20 mouse cellular contexts compared by ENCODE assay signal in the genomic region with DNA sequence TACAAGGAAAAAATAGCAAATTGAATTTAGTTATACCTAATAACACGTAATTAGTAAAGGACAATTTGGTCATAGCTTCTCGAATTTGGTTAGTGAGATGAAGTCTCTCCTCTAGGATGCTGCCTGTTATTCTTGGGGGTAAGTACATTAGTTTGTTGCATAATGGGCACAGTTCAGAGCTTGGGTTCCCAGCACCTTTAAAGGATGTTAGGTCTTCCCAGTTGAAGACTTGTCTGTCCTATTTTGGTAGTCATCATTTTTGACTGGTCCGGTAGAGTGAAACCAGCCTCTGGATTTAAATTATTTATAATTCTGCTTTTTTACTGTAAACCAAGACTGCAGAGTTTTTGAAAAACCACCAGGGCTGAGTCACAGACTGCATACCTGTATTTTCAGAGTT. TPM values are rescaled to one million over a fixed set of nuclear protein-coding genes. Genes with fewer than 3 reads are reported as not detected.
A peak's percentile ranks its signal among the peaks of the same experiment; 100 is the strongest.
DNase-seq lines count a peak whose midpoint lies in the region; ATAC-seq and TF ChIP-seq lines count a peak whose summit lies in the region.
"Had no signal": no experiment of that assay in that cellular context is flagged by ENCODE, and none has a peak within 500 bp of the region (broad histone marks: within the 10 kb centered on the region; RNA-seq: fewer than 3 reads in every experiment).

No protein-coding gene starts in this region.

- no peak for DNase-seq in forebrain, embryonic 14.5 days (ENCODE audit: low spot score)
- peak; percentile 1 for DNase-seq in midbrain, embryonic 10.5 days (ENCODE audit: low spot score)
- DNase-seq in midbrain, embryonic 11.5 days (ENCODE audit: low spot score, missing footprints) = no peak
- no peak for DNase-seq in midbrain, embryonic 14.5 days
- no peak for DNase-seq in kidney, adult 2 months
- DNase-seq: adrenal gland, postnatal 10 days; cerebellum, adult 11-12 months; heart, postnatal 4 days; liver, postnatal 0 days; lung, postnatal 36 days; right cerebral cortex, adult 18-20 months; thymus, postnatal 36 days had no signal

- ATAC-seq in forebrain, embryonic 14.5 days = no peak
- no peak for ATAC-seq in forebrain, embryonic 12.5 days (ENCODE audit: low FRiP score)
- no peak for ATAC-seq in midbrain, embryonic 11.5 days (ENCODE audit: low FRiP score)
- ATAC-seq in midbrain, embryonic 14.5 days (ENCODE audit: low FRiP score, low TSS enrichment) = no peak
- ATAC-seq in erythroid progenitor cell, adult 5-6 weeks (replicated peaks; ENCODE audit: low FRiP score, poor library complexity, severe bottlenecking) = no peak
- ATAC-seq: intestine, postnatal 0 days; liver, postnatal 0 days had no signal

- H3K27me3 ChIP-seq in forebrain, embryonic 14.5 days (replicated peaks; ENCODE audit: control insufficient read depth, insufficient read depth, low read length) = 0 out of 2 replicates have a peak, but pooled peaks cover 6% of the 10 kb centered on the region
- H3K27me3 ChIP-seq in forebrain, embryonic 12.5 days = peaks cover 29% of the 10 kb centered on the region
- H3K27me3 ChIP-seq in midbrain, embryonic 10.5 days (ENCODE audit: low read depth, poor library complexity, severe bottlenecking) = peaks cover 45% of the 10 kb centered on the region
- peaks cover 15% of the 10 kb centered on the region for H3K27me3 ChIP-seq in midbrain, embryonic 11.5 days (ENCODE audit: control insufficient read depth, insufficient read depth, low read length)
- H3K27me3 ChIP-seq in midbrain, embryonic 14.5 days (ENCODE audit: control insufficient read depth, insufficient read depth, low read length) = no peaks in the 10 kb centered on the region
- 0 out of 2 replicates have a peak, but pooled peaks cover 2% of the 10 kb centered on the region for H3K27me3 ChIP-seq in kidney, adult 2 months (replicated peaks; ENCODE audit: control insufficient read depth, insufficient read depth, low read length)

- H3K27ac ChIP-seq in forebrain, embryonic 14.5 days (ENCODE audit: low read depth, low read length) = no peak overlapping the region
- H3K27ac ChIP-seq in forebrain, embryonic 12.5 days = no peak overlapping the region
- no peak overlapping the region for H3K27ac ChIP-seq in midbrain, embryonic 10.5 days (replicated peaks)
- no peak overlapping the region for H3K27ac ChIP-seq in midbrain, embryonic 11.5 days (ENCODE audit: low read depth, low read length)
- no peak overlapping the region for H3K27ac ChIP-seq in midbrain, embryonic 14.5 days (replicated peaks; ENCODE audit: low read depth, low read length)
- H3K27ac ChIP-seq in kidney, adult 2 months (ENCODE audit: insufficient read depth, low read depth, low read length) = no peak overlapping the region
- H3K27ac ChIP-seq: embryonic facial prominence, embryonic 12.5 days; heart, embryonic 13.5 days; kidney, postnatal 0 days; limb, embryonic 15.5 days had no signal

- no peak for TF ChIP-seq POLR2A in kidney, adult 2 months (IDR thresholded peaks at IDR 0.05; ENCODE audit: low read depth, low read length)

- H3K9ac ChIP-seq in forebrain, embryonic 14.5 days (ENCODE audit: low read length) = peak overlapping the region; percentile 29; the same call in 1 of the 2 replicates
- no peak overlapping the region for H3K9ac ChIP-seq in forebrain, embryonic 12.5 days
- no peak overlapping the region for H3K9ac ChIP-seq in midbrain, embryonic 11.5 days (ENCODE audit: low read length)
- no peak overlapping the region; the same call in 1 of the 2 replicates for H3K9ac ChIP-seq in midbrain, embryonic 14.5 days (replicated peaks; ENCODE audit: low read length)
- H3K9ac ChIP-seq: embryonic facial prominence, embryonic 12.5 days; heart, embryonic 13.5 days; limb, embryonic 15.5 days; liver, postnatal 0 days had no signal

- H3K4me3 ChIP-seq in forebrain, embryonic 14.5 days (ENCODE audit: low read depth, low read length) = peak overlapping the region; percentile 65
- no peak overlapping the region for H3K4me3 ChIP-seq in forebrain, embryonic 12.5 days (replicated peaks)
- H3K4me3 ChIP-seq in midbrain, embryonic 10.5 days = no peak overlapping the region
- no peak overlapping the region for H3K4me3 ChIP-seq in midbrain, embryonic 11.5 days (ENCODE audit: low read depth, low read length)
- peak overlapping the region; percentile 75; the same call in 1 of the 2 replicates for H3K4me3 ChIP-seq in midbrain, embryonic 14.5 days (replicated peaks; ENCODE audit: low read depth, low read length)
- H3K4me3 ChIP-seq in kidney, adult 2 months (ENCODE audit: insufficient read depth, low read depth, low read length) = no peak overlapping the region
- H3K4me3 ChIP-seq: embryonic facial prominence, embryonic 12.5 days; heart, embryonic 13.5 days; limb, embryonic 15.5 days had no signal

- no peaks in the 10 kb centered on the region for H3K36me3 ChIP-seq in forebrain, embryonic 14.5 days (ENCODE audit: control insufficient read depth, insufficient read depth, low read length)
- H3K36me3 ChIP-seq in forebrain, embryonic 12.5 days (replicated peaks) = no peaks in the 10 kb centered on the region
- H3K36me3 ChIP-seq in midbrain, embryonic 10.5 days = no peaks in the 10 kb centered on the region
- H3K36me3 ChIP-seq in midbrain, embryonic 11.5 days (ENCODE audit: control insufficient read depth, insufficient read depth, low read length) = no peaks in the 10 kb centered on the region
- H3K36me3 ChIP-seq in midbrain, embryonic 14.5 days (ENCODE audit: control insufficient read depth, insufficient read depth, low read length) = no peaks in the 10 kb centered on the region
- H3K36me3 ChIP-seq in kidney, adult 2 months (ENCODE audit: control insufficient read depth, insufficient read depth, low read length) = no peaks in the 10 kb centered on the region
- H3K36me3 ChIP-seq: embryonic facial prominence, embryonic 12.5 days; heart, embryonic 13.5 days; limb, embryonic 15.5 days had no signal

- peak overlapping the region; percentile 89 for H3K4me2 ChIP-seq in forebrain, embryonic 14.5 days (ENCODE audit: low read length)
- H3K4me2 ChIP-seq in forebrain, embryonic 12.5 days = no peak overlapping the region
- no peak overlapping the region for H3K4me2 ChIP-seq in midbrain, embryonic 11.5 days
- peak overlapping the region; percentile 88 for H3K4me2 ChIP-seq in midbrain, embryonic 14.5 days (ENCODE audit: low read length)
- H3K4me2 ChIP-seq: embryonic facial prominence, embryonic 12.5 days; heart, embryonic 13.5 days; limb, embryonic 15.5 days had no signal

- H3K4me1 ChIP-seq in forebrain, embryonic 14.5 days (ENCODE audit: control insufficient read depth, insufficient read depth, low read length) = 0 out of 2 replicates have a peak, but pooled peaks cover 6% of the 10 kb centered on the region
- H3K4me1 ChIP-seq in forebrain, embryonic 12.5 days = peaks cover 20% of the 10 kb centered on the region
- peaks cover 27% of the 10 kb centered on the region for H3K4me1 ChIP-seq in midbrain, embryonic 10.5 days
- H3K4me1 ChIP-seq in midbrain, embryonic 11.5 days (ENCODE audit: control insufficient read depth, insufficient read depth, low read length) = no peaks in the 10 kb centered on the region; the same call in 1 of the 2 replicates
- H3K4me1 ChIP-seq in midbrain, embryonic 14.5 days (ENCODE audit: control insufficient read depth, insufficient read depth, low read length) = peaks cover 8% of the 10 kb centered on the region; the same call in 1 of the 2 replicates
- no peaks in the 10 kb centered on the region for H3K4me1 ChIP-seq in kidney, adult 2 months (ENCODE audit: control insufficient read depth, insufficient read depth, low read length)

- H3K9me3 ChIP-seq in forebrain, embryonic 14.5 days (replicated peaks; ENCODE audit: control insufficient read depth, low read length) = no peaks in the 10 kb centered on the region
- H3K9me3 ChIP-seq in forebrain, embryonic 12.5 days = no peaks in the 10 kb centered on the region
- H3K9me3 ChIP-seq in midbrain, embryonic 10.5 days (replicated peaks) = no peaks in the 10 kb centered on the region
- no peaks in the 10 kb centered on the region for H3K9me3 ChIP-seq in midbrain, embryonic 11.5 days (ENCODE audit: control insufficient read depth, low read length)
- H3K9me3 ChIP-seq in midbrain, embryonic 14.5 days (ENCODE audit: control insufficient read depth, low read length) = no peaks in the 10 kb centered on the region
- H3K9me3 ChIP-seq: embryonic facial prominence, embryonic 12.5 days; heart, embryonic 13.5 days; limb, embryonic 15.5 days had no signal

- WGBS in forebrain, embryonic 14.5 days = 87% methylated on average over 3 of the region's 3 CpGs
- whole genome bisulfite sequencing in forebrain, embryonic 12.5 days = 92% methylated on average over 3 of the region's 3 CpGs
- 89% methylated on average over 3 of the region's 3 CpGs for WGBS in midbrain, embryonic 10.5 days
- WGBS in midbrain, embryonic 11.5 days = 92% methylated on average over 3 of the region's 3 CpGs
- WGBS in midbrain, embryonic 14.5 days = 81% methylated on average over 3 of the region's 3 CpGs
- WGBS in kidney, adult 2 months = 94% methylated on average over 3 of the region's 3 CpGs

- no peak for TF ChIP-seq CTCF in kidney, adult 2 months (conservative IDR thresholded peaks at IDR 0.05; ENCODE audit: insufficient read depth, insufficient read length, low read depth, low read length)

RNA-seq across cellular contexts. Expression of gene Cnr1, which starts 3.3 kb away (rescaled TPM):
- polyA plus RNA-seq in forebrain, embryonic 14.5 days (2014; fragmentation: Nextera tagmentation; extraction: Ambion mirVana) = 81.5 and 83.9 TPM in 2 replicates
- polyA plus RNA-seq in forebrain, embryonic 12.5 days (2016; fragmentation: Nextera tagmentation; extraction: Ambion mirVana) = 34.9 and 35.4 TPM in 2 replicates
- polyA plus RNA-seq in midbrain, embryonic 10.5 days (2016; fragmentation: Nextera tagmentation; extraction: Ambion mirVana) = 4.6 and 9.6 TPM in 2 replicates
- polyA plus RNA-seq in midbrain, embryonic 11.5 days (2014; fragmentation: Nextera tagmentation; extraction: Ambion mirVana) = 15.9 and 17.5 TPM in 2 replicates
- polyA plus RNA-seq in midbrain, embryonic 14.5 days (2014; fragmentation: Nextera tagmentation; extraction: Ambion mirVana) = 75.5 and 80.8 TPM in 2 replicates
- polyA plus RNA-seq in kidney, adult 2 months (2012; rRNA removed) = 0.14 and 0.15 TPM in 2 replicates
- not detected in 2 replicates for total RNA-seq in erythroid progenitor cell, adult 5-6 weeks (2015; ENCODE audit: low replicate concordance)
- not detected in 2 replicates for total RNA-seq in erythroid progenitor cell, adult 5-6 weeks (2017; ENCODE audit: low replicate concordance)
- total RNA-seq: common myeloid progenitor, adult 5-6 weeks had no signal

Comparison
In these comparisons a context has a peak if more than half of its experiments do, and no peak if none do; other contexts are left out.
1. H3K4me2 ChIP-seq: peak in forebrain, embryonic 14.5 days (single experiment) and midbrain, embryonic 14.5 days (single experiment); none in forebrain, embryonic 12.5 days (single experiment) and midbrain, embryonic 11.5 days (single experiment).
2. H3K4me3 ChIP-seq: peak in forebrain, embryonic 14.5 days (single experiment) and midbrain, embryonic 14.5 days (single experiment); none in forebrain, embryonic 12.5 days (single experiment), midbrain, embryonic 10.5 days (single experiment), midbrain, embryonic 11.5 days (single experiment) and kidney, adult 2 months (single experiment).